Mouse (Mus musculus) neural tube, embryonic 11.5 days (tissue): Measurements from ENCODE around the gene Serpinb13. TPM values are rescaled to one million over a fixed set of nuclear protein-coding genes. Genes with fewer than 3 reads are reported as not detected.
"Not testable (repeated sequence)": the region's sequence is repeated elsewhere in the genome, so short reads cannot be mapped to it uniquely, and the experiment has no call there.

Experiments
- ATAC-seq: fragments of 200-750 bp; cut with Nextera tagmentation; 2 replicates; pipeline ENCODE4 v1.8.0; 2017; ENCODE audit warnings: moderate number of reproducible peaks, mild to moderate bottlenecking, moderate TSS enrichment, moderate library complexity; ENCODE audit not compliant: insufficient read depth, low FRiP score, low TSS enrichment
- DNase-seq: peaks from one replicate; pipeline ENCODE4 v3.0.0-alpha.2; 2015; ENCODE audit warnings: low spot score
- H3K27ac ChIP-seq: fragments of 300-500 bp; sonication (generic); 2 replicates; pipeline ENCODE4 v1.5.1; 2014; ENCODE audit warnings: low read depth, mild to moderate bottlenecking, low read length
- H3K27me3 ChIP-seq: fragments of 300-500 bp; sonication (generic); 2 replicates; pipeline ENCODE4 v1.6.1; 2014; ENCODE audit warnings: mild to moderate bottlenecking, low read length, mixed read lengths; ENCODE audit not compliant: control insufficient read depth, insufficient read depth
- H3K36me3 ChIP-seq: fragments of 300-500 bp; sonication (generic); 2 replicates; pipeline ENCODE4 v1.6.1; 2014; ENCODE audit warnings: mild to moderate bottlenecking, low read length, moderate library complexity, mixed read lengths; ENCODE audit not compliant: control insufficient read depth, insufficient read depth
- H3K4me1 ChIP-seq: fragments of 300-500 bp; sonication (generic); 2 replicates; pipeline ENCODE4 v1.6.1; 2014; ENCODE audit warnings: low read length, mixed read lengths; ENCODE audit not compliant: control insufficient read depth, insufficient read depth
- H3K4me2 ChIP-seq: fragments of 300-500 bp; sonication (generic); 2 replicates; pipeline ENCODE4 v1.6.1; 2014; ENCODE audit warnings: low read depth, mild to moderate bottlenecking, moderate library complexity
- H3K4me3 ChIP-seq: fragments of 300-500 bp; sonication (generic); 2 replicates; pipeline ENCODE4 v1.5.1; 2014; ENCODE audit warnings: low read depth, low read length
- H3K9ac ChIP-seq: fragments of 300-500 bp; sonication (generic); 2 replicates; pipeline ENCODE4 v1.6.1; 2014; ENCODE audit warnings: mild to moderate bottlenecking, low read length
- H3K9me3 ChIP-seq: fragments of 300-500 bp; sonication (generic); 2 replicates; pipeline ENCODE4 v1.6.1; 2016; ENCODE audit warnings: low read length; ENCODE audit not compliant: control insufficient read depth
- WGBS: fragments of 180-500 bp; shearing (Covaris S2); extraction: QIAGEN DNeasy Blood & Tissue Kit; methylation state at CpG from one replicate; pipeline ENCODE4 v1.1.7; 2014; 5-methylcytosine and 5-hydroxymethylcytosine counted together
- polyA plus RNA-seq: library from polyadenylated mRNA; unstranded; fragments of >200 nt; fragmentation: Nextera tagmentation; extraction: Ambion mirVana; gene quantifications from 2 replicates; pipeline ENCODE4 v1.2.1, GENCODE M21; 2014

Gene Serpinb13
- polyA plus RNA-seq, 1 experiment from 2014 or later = not detected

- H3K9ac ChIP-seq = no peak overlapping the region
- ATAC-seq = no peak
- no peaks in the 10 kb centered on the region for H3K27me3 ChIP-seq
- H3K4me2 ChIP-seq = no peak overlapping the region
- no peaks in the 10 kb centered on the region for H3K36me3 ChIP-seq
- no peak overlapping the region for H3K4me3 ChIP-seq
- no peak overlapping the region for H3K27ac ChIP-seq
- 85% methylated on average over 13 of the region's 13 CpGs for WGBS
- no peaks in the 10 kb centered on the region for H3K9me3 ChIP-seq
- H3K4me1 ChIP-seq = no peaks in the 10 kb centered on the region
- no peak for DNase-seq
Observed at GRCm38 (mm10) chr1:107000424-107000823, 19.6 kb downstream of the Serpinb13 start.

- Histone ChIP-seq H3K27ac (no peak overlapping the region), H3K9ac (no peak overlapping the region), H3K4me2 (no peak overlapping the region), H3K4me1 (no peaks in the 10 kb centered on the region), H3K36me3 (no peaks in the 10 kb centered on the region), H3K4me3 (no peak overlapping the region), H3K9me3 (no peaks in the 10 kb centered on the region), H3K27me3 (no peaks in the 10 kb centered on the region)
- no peak for ATAC-seq
- DNase-seq = no peak
- WGBS = 91% methylated on average over 2 of the region's 2 CpGs
Observed at GRCm38 (mm10) chr1:107001754-107002153, 21.0 kb downstream of the Serpinb13 start.

- no peak overlapping the region for H3K4me3 ChIP-seq
Observed at GRCm38 (mm10) chr1:107006316-107006715, 25.5 kb downstream of the Serpinb13 start.

GRCm38 (mm10) chr1:107014530-107014929, 33.7 kb downstream of the Serpinb13 start:
- H3K9ac ChIP-seq = no peak overlapping the region
- DNase-seq = peak; percentile 28
- H3K4me3 ChIP-seq = no peak overlapping the region
- ATAC-seq = 0 out of 2 replicates have a peak, but pooled peaks have one; percentile 38
- 43% methylated on average over 2 of the region's 2 CpGs for WGBS
- H3K36me3 ChIP-seq = no peaks in the 10 kb centered on the region
- H3K27ac ChIP-seq = no peak overlapping the region
- no peaks in the 10 kb centered on the region for H3K4me1 ChIP-seq
- H3K27me3 ChIP-seq = no peaks in the 10 kb centered on the region
- no peaks in the 10 kb centered on the region for H3K9me3 ChIP-seq
- H3K4me2 ChIP-seq = no peak overlapping the region

More at GRCm38 (mm10) chr1:107006316-107006715, 25.5 kb downstream of the Serpinb13 start:
- Histone ChIP-seq H3K27ac (no peak overlapping the region), H3K9ac (no peak overlapping the region), H3K27me3 (no peaks in the 10 kb centered on the region), H3K4me2 (no peak overlapping the region), H3K4me1 (no peaks in the 10 kb centered on the region), H3K36me3 (no peaks in the 10 kb centered on the region), H3K9me3 (no peaks in the 10 kb centered on the region)
- WGBS = 69% methylated on average over 3 of the region's 3 CpGs
- no peak for ATAC-seq
- no peak for DNase-seq

GRCm38 (mm10) chr1:107015210-107015609, 34.4 kb downstream of the Serpinb13 start:
- no peak for ATAC-seq
- no peak overlapping the region for H3K4me2 ChIP-seq
- 87% methylated on average over 7 of the region's 7 CpGs for WGBS
- no peaks in the 10 kb centered on the region for H3K4me1 ChIP-seq
- no peak overlapping the region for H3K9ac ChIP-seq
- H3K4me3 ChIP-seq = no peak overlapping the region
- H3K9me3 ChIP-seq = no peaks in the 10 kb centered on the region
- no peaks in the 10 kb centered on the region for H3K36me3 ChIP-seq
- H3K27me3 ChIP-seq = no peaks in the 10 kb centered on the region
- H3K27ac ChIP-seq = no peak overlapping the region
- no peak for DNase-seq

GRCm38 (mm10) chr1:107025886-107026285, 45.1 kb downstream of the Serpinb13 start:
- H3K9ac ChIP-seq = no peak overlapping the region
- DNase-seq (no peak), ATAC-seq (no peak)
- WGBS = 76% methylated on average over 1 of the region's 1 CpGs
- no peaks in the 10 kb centered on the region for H3K27me3 ChIP-seq
- H3K4me2 ChIP-seq = no peak overlapping the region
- H3K9me3 ChIP-seq = no peaks in the 10 kb centered on the region
- no peak overlapping the region for H3K27ac ChIP-seq
- H3K4me1 ChIP-seq = no peaks in the 10 kb centered on the region
- H3K4me3 ChIP-seq = no peak overlapping the region
- no peaks in the 10 kb centered on the region for H3K36me3 ChIP-seq

- 89% methylated on average over 3 of the region's 3 CpGs for WGBS
- not testable (repeated sequence) for H3K4me1 ChIP-seq, H3K9me3 ChIP-seq, H3K36me3 ChIP-seq, ATAC-seq, DNase-seq, H3K27ac ChIP-seq, H3K9ac ChIP-seq, H3K27me3 ChIP-seq, H3K4me3 ChIP-seq, H3K4me2 ChIP-seq
Observed at GRCm38 (mm10) chr1:107034236-107034635, 53.5 kb downstream of the Serpinb13 start.

Other genes with a start within 250 kb of the Serpinb13 start
- gene Kdsr, start 221.3 kb upstream of the Serpinb13 start, polyA plus RNA-seq = 8.0 and 8.8 TPM in 2 replicates
- gene Vps4b, start 184.3 kb upstream of the Serpinb13 start, polyA plus RNA-seq = 84.9 and 89.9 TPM in 2 replicates
- not detected in 2 replicates for gene Serpinb5, start 119.8 kb upstream of the Serpinb13 start, polyA plus RNA-seq
- not detected in 2 replicates for gene Serpinb12, start 46.5 kb upstream of the Serpinb13 start, polyA plus RNA-seq
- not detected in 2 replicates for gene Serpinb3a, start 71.3 kb downstream of the Serpinb13 start, polyA plus RNA-seq
- not detected in 2 replicates for gene Serpinb3d, start 102.5 kb downstream of the Serpinb13 start, polyA plus RNA-seq